In the genomic region with DNA sequence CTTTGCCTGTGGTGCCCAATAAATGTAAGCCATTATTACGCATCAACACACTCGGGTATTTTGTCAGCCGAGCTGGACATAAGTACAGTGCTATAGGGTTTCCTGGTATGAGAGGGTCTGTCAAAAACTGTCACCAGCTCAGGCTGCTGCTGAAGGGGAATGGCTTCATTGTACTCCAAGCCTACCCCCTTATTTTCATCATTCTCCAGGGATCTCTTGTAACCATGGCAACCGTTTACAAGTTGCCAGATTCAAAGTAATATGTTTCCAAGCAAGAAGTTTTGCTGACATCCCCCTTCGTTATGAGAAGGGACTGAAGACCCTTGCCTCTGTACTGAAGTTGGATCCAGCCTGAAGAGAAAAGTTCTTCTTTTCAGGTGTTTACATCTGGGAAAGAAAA, we compare ENCODE assay signal across 26 mouse cellular contexts.
DNase-seq lines count a peak whose midpoint lies in the region; ATAC-seq and TF ChIP-seq lines count a peak whose summit lies in the region.
"Had no signal": no experiment of that assay in that cellular context is flagged by ENCODE, and none has a peak within 500 bp of the region (broad histone marks: within the 10 kb centered on the region; RNA-seq: fewer than 3 reads in every experiment).

No protein-coding gene starts in this region.

- H3K9me3 ChIP-seq in forebrain, embryonic 15.5 days = no peaks in the 10 kb centered on the region
- H3K9me3 ChIP-seq in forebrain, embryonic 13.5 days (replicated peaks) = no peaks in the 10 kb centered on the region; the same call in 1 of the 2 replicates
- H3K9me3 ChIP-seq in hindbrain, postnatal 0 days (ENCODE audit: low read length) = no peaks in the 10 kb centered on the region
- no peaks in the 10 kb centered on the region for H3K9me3 ChIP-seq in hindbrain, embryonic 13.5 days
- H3K9me3 ChIP-seq: embryonic facial prominence, embryonic 13.5 days; hindbrain, embryonic 12.5 days; limb, embryonic 12.5 days; neural tube, embryonic 13.5 days; stomach, embryonic 15.5 days had no signal

- no peaks in the 10 kb centered on the region for H3K36me3 ChIP-seq in forebrain, embryonic 15.5 days
- H3K36me3 ChIP-seq in forebrain, embryonic 13.5 days (ENCODE audit: poor library complexity, severe bottlenecking) = no peaks in the 10 kb centered on the region
- no peaks in the 10 kb centered on the region for H3K36me3 ChIP-seq in hindbrain, postnatal 0 days (ENCODE audit: insufficient read depth, low read length)
- no peaks in the 10 kb centered on the region for H3K36me3 ChIP-seq in hindbrain, embryonic 13.5 days
- H3K36me3 ChIP-seq: embryonic facial prominence, embryonic 13.5 days; G1E; hindbrain, embryonic 12.5 days; limb, embryonic 12.5 days; liver, embryonic 15.5 days; neural tube, embryonic 13.5 days; stomach, embryonic 15.5 days had no signal

- no peak for TF ChIP-seq POLR2A in brain, embryonic 14.5 days (IDR thresholded peaks at IDR 0.05; ENCODE audit: borderline replicate concordance, extremely low read depth, insufficient read depth, insufficient read length, poor library complexity, severe bottlenecking)

- peak; percentile 35 for DNase-seq in hindbrain, postnatal 0 days (ENCODE audit: low spot score)
- peak; percentile 67 for DNase-seq in brain, embryonic 14.5 days (ENCODE audit: low read depth)
- peak; percentile 22 for DNase-seq in retina, postnatal 1 day
- no peak for DNase-seq in T-cell, adult 2 months (ENCODE audit: low spot score)
- DNase-seq: adrenal gland, postnatal 10 days; cerebellum, adult 11-12 months; cerebellum, postnatal 10 days; gastrocnemius, postnatal 14 days; heart, postnatal 14 days; kidney, adult 18-20 months; kidney, postnatal 36 days; lung, embryonic 14.5 days; lung, postnatal 14 days; right cerebral cortex, postnatal 14 days had no signal

- no peaks in the 10 kb centered on the region for H3K27me3 ChIP-seq in forebrain, embryonic 15.5 days
- no peaks in the 10 kb centered on the region for H3K27me3 ChIP-seq in forebrain, embryonic 13.5 days
- H3K27me3 ChIP-seq in hindbrain, postnatal 0 days (ENCODE audit: insufficient read depth, low read length) = peaks cover 1% of the 10 kb centered on the region; the same call in 1 of the 2 replicates
- 0 out of 2 replicates have a peak, but pooled peaks cover 2% of the 10 kb centered on the region for H3K27me3 ChIP-seq in hindbrain, embryonic 13.5 days
- H3K27me3 ChIP-seq: embryonic facial prominence, embryonic 13.5 days; hindbrain, embryonic 12.5 days; liver, embryonic 15.5 days; neural tube, embryonic 13.5 days; stomach, embryonic 15.5 days had no signal

- 57% methylated on average over 5 of the region's 5 CpGs for WGBS in forebrain, embryonic 15.5 days
- 63% methylated on average over 5 of the region's 5 CpGs for WGBS in forebrain, embryonic 13.5 days
- WGBS in hindbrain, postnatal 0 days = 50% methylated on average over 5 of the region's 5 CpGs
- 75% methylated on average over 5 of the region's 5 CpGs for WGBS in hindbrain, embryonic 13.5 days

- ATAC-seq in forebrain, embryonic 15.5 days (replicated peaks) = peak; percentile 39; the same call in 1 of the 2 replicates
- ATAC-seq in forebrain, embryonic 13.5 days = no peak
- ATAC-seq in hindbrain, postnatal 0 days = no peak
- ATAC-seq in hindbrain, embryonic 13.5 days (ENCODE audit: low FRiP score) = no peak

- no peak for TF ChIP-seq CTCF in hindbrain, postnatal 0 days (IDR thresholded peaks at IDR 0.05; ENCODE audit: low read depth)
- no peak for TF ChIP-seq CTCF in brain, embryonic 14.5 days (IDR thresholded peaks at IDR 0.05; ENCODE audit: borderline replicate concordance, extremely low read depth, insufficient read depth, insufficient read length)

- 0 out of 2 replicates have a peak overlapping the region, but pooled peaks have one; percentile 19 for H3K27ac ChIP-seq in forebrain, embryonic 15.5 days (replicated peaks)
- H3K27ac ChIP-seq in forebrain, embryonic 13.5 days = no peak overlapping the region
- no peak overlapping the region for H3K27ac ChIP-seq in hindbrain, postnatal 0 days
- no peak overlapping the region for H3K27ac ChIP-seq in hindbrain, embryonic 13.5 days
- H3K27ac ChIP-seq: embryonic facial prominence, embryonic 13.5 days; hindbrain, embryonic 12.5 days; layer of hippocampus, adult 2 months; left cerebral cortex, adult 2 months; limb, embryonic 12.5 days; liver, embryonic 15.5 days; neural tube, embryonic 13.5 days; stomach, embryonic 15.5 days had no signal

- peaks cover 12% of the 10 kb centered on the region for H3K4me1 ChIP-seq in forebrain, embryonic 15.5 days
- H3K4me1 ChIP-seq in forebrain, embryonic 13.5 days = peaks cover 31% of the 10 kb centered on the region
- H3K4me1 ChIP-seq in hindbrain, postnatal 0 days (ENCODE audit: insufficient read depth, low read length) = peaks cover 13% of the 10 kb centered on the region; the same call in 1 of the 2 replicates
- peaks cover 27% of the 10 kb centered on the region for H3K4me1 ChIP-seq in hindbrain, embryonic 13.5 days (replicated peaks)
- H3K4me1 ChIP-seq: embryonic facial prominence, embryonic 13.5 days; liver, embryonic 15.5 days; stomach, embryonic 15.5 days had no signal

- H3K9ac ChIP-seq in forebrain, embryonic 15.5 days (replicated peaks) = no peak overlapping the region
- H3K9ac ChIP-seq in forebrain, embryonic 13.5 days = no peak overlapping the region
- H3K9ac ChIP-seq in hindbrain, postnatal 0 days (replicated peaks; ENCODE audit: low read length) = no peak overlapping the region
- H3K9ac ChIP-seq in hindbrain, embryonic 13.5 days = no peak overlapping the region
- H3K9ac ChIP-seq: embryonic facial prominence, embryonic 13.5 days; hindbrain, embryonic 12.5 days; limb, embryonic 12.5 days; liver, embryonic 15.5 days; lung, embryonic 14.5 days; neural tube, embryonic 13.5 days; stomach, embryonic 15.5 days had no signal

- H3K4me2 ChIP-seq in forebrain, embryonic 15.5 days (replicated peaks) = no peak overlapping the region
- H3K4me2 ChIP-seq in forebrain, embryonic 13.5 days = no peak overlapping the region
- H3K4me2 ChIP-seq in hindbrain, postnatal 0 days (ENCODE audit: low read depth, low read length) = no peak overlapping the region
- H3K4me2 ChIP-seq in hindbrain, embryonic 13.5 days = no peak overlapping the region
- H3K4me2 ChIP-seq: embryonic facial prominence, embryonic 13.5 days; hindbrain, embryonic 12.5 days; limb, embryonic 12.5 days; liver, embryonic 15.5 days; lung, embryonic 14.5 days; neural tube, embryonic 13.5 days; stomach, embryonic 15.5 days had no signal

- H3K4me3 ChIP-seq in forebrain, embryonic 15.5 days = no peak overlapping the region
- no peak overlapping the region for H3K4me3 ChIP-seq in forebrain, embryonic 13.5 days
- no peak overlapping the region for H3K4me3 ChIP-seq in hindbrain, postnatal 0 days (ENCODE audit: low read length)
- H3K4me3 ChIP-seq in hindbrain, embryonic 13.5 days = no peak overlapping the region
- H3K4me3 ChIP-seq: embryonic facial prominence, embryonic 13.5 days; hindbrain, embryonic 12.5 days; layer of hippocampus, adult 2 months; left cerebral cortex, adult 2 months; limb, embryonic 12.5 days; liver, embryonic 15.5 days; neural tube, embryonic 13.5 days; stomach, embryonic 15.5 days had no signal
